Mouse (Mus musculus): ENCODE results near the gene Ubald2.
"Not testable (repeated sequence)": the region's sequence is repeated elsewhere in the genome, so short reads cannot be mapped to it uniquely, and the experiment has no call there.

Gene Ubald2

GRCm38 (mm10) chr11:116459786-116460185, 25.9 kb downstream of the Ubald2 start:
- no peak for DNase-seq (ENCODE audit: inconsistent ontology term)

- DNase-seq (ENCODE audit: inconsistent ontology term): no peak
Measured at GRCm38 (mm10) chr11:116463338-116463737, 29.4 kb downstream of the Ubald2 start.

- DNase-seq (ENCODE audit: inconsistent ontology term): peak; percentile 82
Measured at GRCm38 (mm10) chr11:116463833-116464232, 29.9 kb downstream of the Ubald2 start.

- no peak for DNase-seq (ENCODE audit: inconsistent ontology term)
Measured at GRCm38 (mm10) chr11:116466141-116466540, 32.2 kb downstream of the Ubald2 start, which contains the start of gene Qrich2. Gene Qrich2 (minus strand): TSS chr11:116466241.

GRCm38 (mm10) chr11:116468338-116468737, 34.4 kb downstream of the Ubald2 start:
- not testable (repeated sequence) for DNase-seq (ENCODE audit: inconsistent ontology term)

GRCm38 (mm10) chr11:116470249-116470648, 36.4 kb downstream of the Ubald2 start:
- DNase-seq (ENCODE audit: inconsistent ontology term): peak; percentile 78

GRCm38 (mm10) chr11:116470896-116471295, 37.0 kb downstream of the Ubald2 start:
- no peak for DNase-seq (ENCODE audit: inconsistent ontology term)

DNA sequence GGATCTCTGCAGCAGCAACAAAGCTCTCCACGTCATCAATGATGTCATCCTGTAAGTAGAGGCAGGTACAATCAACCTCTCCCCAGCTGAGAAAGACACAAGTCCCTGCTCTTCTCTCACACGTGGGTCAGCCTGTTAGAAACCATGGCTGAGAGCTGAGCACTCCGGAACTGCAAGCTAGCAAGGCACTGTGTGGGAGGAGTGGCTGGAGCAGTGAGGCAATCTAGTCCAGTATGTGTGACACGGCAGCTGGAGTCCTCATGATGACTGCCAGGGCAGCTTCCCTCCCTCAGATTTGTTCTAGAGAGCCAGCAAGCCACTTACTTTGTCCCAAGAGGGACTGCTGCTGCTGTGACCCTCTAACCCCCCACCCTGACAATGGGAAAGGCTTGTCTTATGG, 38.4 kb downstream of the Ubald2 start:
- no peak for DNase-seq (ENCODE audit: inconsistent ontology term)

GRCm38 (mm10) chr11:116476041-116476440, 42.1 kb downstream of the Ubald2 start:
- peak; percentile 88 for DNase-seq (ENCODE audit: inconsistent ontology term)

DNA sequence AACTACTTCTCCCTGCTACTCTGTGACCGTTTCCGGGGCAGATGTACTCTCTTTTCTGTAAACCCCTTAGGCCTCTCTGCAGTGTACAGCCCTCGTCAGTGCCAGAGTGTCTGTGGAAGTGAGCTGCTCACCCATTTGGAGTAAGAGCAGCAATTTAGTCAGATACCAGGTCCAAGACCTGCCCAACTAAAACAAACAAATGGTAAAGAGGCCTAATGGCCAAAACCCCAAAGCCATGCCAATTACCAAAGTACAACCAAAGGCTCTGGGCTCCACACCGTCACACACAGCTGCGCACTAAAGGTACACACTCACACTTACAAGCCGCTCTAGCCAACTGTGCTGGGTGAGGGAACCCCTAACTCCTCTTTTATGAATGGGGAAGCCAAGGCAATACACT, 42.8 kb downstream of the Ubald2 start:
- peak; percentile 58 for DNase-seq (ENCODE audit: inconsistent ontology term)

DNA sequence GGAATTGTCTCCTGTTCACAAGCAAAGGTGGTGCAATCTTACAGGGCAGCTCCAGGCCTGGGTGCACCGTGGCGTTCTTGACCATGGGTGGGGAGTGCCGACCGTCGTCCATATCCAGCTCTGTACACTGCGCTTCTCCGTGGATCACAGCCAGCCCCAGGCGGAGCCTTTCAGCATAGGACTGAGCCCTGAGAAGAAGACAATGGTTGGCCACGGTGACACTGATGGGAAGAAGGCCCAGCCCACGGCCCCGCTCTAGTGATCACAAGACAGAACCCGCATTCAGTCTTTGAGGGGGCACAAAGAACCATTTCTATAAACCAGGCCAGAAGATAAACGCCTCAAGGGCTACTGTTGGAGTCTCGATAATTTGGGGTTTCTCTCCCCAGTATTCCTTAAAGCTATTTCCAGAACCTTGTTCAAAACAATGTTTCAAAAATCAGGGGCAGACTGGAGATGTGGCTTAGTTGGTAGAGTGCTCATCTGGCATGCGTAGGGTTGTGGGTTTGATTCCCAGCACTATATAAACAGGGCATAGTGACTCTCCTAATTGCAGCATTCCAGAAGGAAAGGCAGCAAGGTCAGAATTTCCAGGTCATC, 43.4 kb downstream of the Ubald2 start:
- DNase-seq (ENCODE audit: inconsistent ontology term): peak; percentile 91

- DNase-seq (ENCODE audit: inconsistent ontology term): no peak
Measured at GRCm38 (mm10) chr11:116478978-116479377, 45.1 kb downstream of the Ubald2 start.

DNA sequence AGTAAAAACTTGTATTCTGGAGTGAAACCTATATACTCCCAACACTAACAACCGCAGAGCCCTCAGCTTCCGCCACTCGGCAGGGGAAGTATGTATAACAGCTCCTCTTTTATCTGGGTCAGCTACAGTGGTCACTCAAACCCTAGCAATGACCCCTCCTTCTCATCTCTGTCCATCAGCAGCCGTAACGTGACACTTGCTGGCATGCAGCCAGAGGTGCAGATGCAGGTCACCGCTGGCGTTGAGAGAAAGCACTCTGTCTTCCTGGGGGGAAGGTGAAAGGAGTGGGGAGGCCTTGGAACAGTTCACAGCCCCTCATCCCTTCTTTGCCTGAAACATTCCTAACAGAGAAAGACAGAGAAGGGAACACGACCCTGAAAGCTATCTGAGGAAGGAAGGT, 45.9 kb downstream of the Ubald2 start:
- DNase-seq (ENCODE audit: inconsistent ontology term): no peak

DNA sequence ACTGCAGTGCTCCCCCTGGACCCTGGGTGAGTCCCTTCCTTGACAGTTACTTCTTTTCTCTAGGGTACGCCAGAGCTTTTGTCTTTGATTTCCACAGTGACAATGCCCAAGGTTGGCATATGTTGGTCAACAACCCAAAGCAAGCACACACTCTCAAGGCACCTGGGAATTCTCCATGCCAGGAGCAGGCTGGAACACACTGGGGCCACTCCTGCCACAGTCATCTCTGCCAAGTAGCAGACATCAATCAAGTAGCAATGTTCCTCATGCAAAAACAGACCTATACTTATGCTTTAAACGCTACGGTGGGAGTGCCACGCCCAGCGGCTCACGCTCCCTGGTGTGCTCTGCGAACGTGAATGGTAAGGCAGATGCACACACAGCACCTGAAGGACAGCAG, 47.1 kb downstream of the Ubald2 start:
- DNase-seq (ENCODE audit: inconsistent ontology term): no peak

- peak; percentile 83 for DNase-seq (ENCODE audit: inconsistent ontology term)
Measured at GRCm38 (mm10) chr11:116481776-116482175, 47.9 kb downstream of the Ubald2 start.

GRCm38 (mm10) chr11:116484261-116484660, 50.4 kb downstream of the Ubald2 start:
- no peak for DNase-seq (ENCODE audit: inconsistent ontology term)

DNA sequence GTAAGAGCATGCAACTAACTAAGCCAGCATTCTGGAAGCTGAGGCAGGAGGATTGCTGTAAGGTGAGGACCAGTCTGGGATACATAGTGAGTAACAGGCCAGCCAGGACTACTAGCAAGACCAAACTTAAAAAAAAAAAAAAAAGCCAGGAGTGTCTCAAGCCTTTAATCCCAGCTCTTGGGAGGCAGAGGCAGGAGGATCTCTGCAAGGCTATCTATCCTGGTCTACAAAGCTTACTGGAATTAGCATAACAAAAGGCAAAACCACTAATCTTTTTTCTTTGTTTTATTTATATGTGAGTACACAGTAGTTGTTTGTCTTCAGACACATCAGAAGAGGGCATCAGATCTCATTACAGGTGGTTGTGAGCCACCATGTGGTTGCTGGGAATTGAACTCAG, 54.3 kb downstream of the Ubald2 start:
- DNase-seq (ENCODE audit: inconsistent ontology term): no peak
